Mouse (Mus musculus) brain, embryonic 18.5 days (tissue): ENCODE measurements around the gene Cntfr.

Source experiments
- DNase-seq: peaks from one replicate; pipeline ENCODE4 v3.0.0-alpha.2; 2012; ENCODE audit warnings: low read depth, low spot score

Cntfr gene

GRCm38 (mm10) chr4:41679291-41679690, 17.6 kb downstream of the Cntfr start:
- no peak for DNase-seq

GRCm38 (mm10) chr4:41678863-41679262, 18.0 kb downstream of the Cntfr start:
- no peak for DNase-seq

GRCm38 (mm10) chr4:41677006-41677629, 19.8 kb downstream of the Cntfr start:
- no peak for DNase-seq

DNA sequence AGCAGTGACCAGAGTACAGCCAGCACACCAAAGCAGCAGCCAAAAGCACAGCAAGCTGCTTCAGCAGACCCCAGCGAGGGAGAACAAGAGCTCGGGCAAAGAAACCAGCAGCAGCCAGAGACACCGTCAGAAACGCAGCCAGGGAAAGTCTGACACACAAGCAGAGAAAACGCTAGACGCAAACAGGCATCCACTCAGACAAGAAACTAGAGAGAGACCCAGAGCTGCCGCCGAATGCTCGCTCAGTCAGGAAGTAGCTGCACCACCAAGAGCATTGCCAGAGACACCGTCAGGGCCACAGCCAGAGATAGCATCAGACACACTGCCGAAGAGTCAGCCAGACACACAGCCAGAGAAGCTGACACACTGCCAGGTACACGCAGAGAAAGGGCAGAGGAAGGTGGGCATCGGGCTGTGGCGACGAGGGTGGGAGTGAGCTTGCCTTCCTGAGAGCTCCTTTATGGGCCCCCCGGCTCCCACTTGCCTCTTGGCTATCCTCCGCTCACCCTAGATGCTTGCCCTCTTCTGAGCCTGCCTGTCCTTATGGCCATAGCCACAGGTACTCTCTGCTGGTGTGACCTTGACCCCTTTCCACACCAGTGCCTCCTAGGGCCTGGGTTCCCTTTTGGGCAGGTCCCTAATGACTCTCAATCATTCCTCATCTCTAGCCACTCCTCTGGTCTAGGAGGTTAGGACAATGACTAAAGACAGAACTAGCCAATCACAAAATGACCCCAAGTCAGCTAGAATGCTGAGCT, 20.5 kb downstream of the Cntfr start:
- no peak for DNase-seq

- DNase-seq = no peak
Measured at GRCm38 (mm10) chr4:41673186-41673585, 23.7 kb downstream of the Cntfr start.

DNA sequence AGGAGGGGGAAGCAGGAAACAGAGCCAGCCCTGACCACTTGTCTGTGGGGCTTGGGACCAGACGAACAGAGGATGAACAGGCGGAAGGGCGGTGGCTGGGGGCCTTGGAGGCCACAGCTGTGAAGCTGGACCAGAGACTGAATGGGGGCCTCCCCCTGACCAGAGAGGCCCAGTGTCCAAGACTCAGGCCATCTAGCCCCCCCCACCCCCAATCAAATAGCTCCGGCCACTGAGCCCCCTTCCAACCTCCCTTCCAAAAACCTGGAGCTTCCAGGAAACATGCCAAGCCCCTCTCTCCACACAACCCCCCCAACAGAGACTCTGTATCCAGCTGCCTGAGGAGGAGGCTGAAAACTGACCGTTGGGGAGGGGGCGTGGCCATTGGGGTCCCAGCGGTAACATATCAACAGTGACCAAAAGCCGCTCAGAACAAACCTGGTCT, 24.3 kb downstream of the Cntfr start:
- DNase-seq = no peak

DNA sequence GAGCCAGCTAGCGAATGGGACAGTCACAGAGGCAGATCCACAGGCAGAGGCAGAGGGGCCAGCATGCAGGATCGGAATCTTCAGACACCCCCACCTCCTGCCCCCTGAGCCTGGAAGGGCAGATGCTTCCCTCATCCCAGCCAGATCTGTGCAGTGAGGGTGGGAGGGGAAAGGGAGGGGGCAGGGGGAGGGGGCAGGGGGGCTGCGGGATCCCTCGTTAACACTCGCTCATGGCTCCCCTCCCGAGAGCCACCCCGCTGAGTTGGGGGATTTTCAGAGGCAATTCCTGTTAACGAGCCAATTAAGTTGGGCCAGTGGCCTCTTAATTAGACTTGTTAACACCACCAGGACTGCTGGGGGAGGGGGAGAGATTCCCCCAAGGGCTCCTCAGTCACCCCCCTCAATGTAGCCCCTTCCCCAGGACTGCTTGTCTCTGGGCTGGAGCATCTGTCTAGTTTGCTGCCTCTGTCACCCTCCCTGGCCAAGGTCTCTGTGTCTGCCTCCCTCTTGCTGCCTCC, 24.9 kb downstream of the Cntfr start:
- no peak for DNase-seq

DNA sequence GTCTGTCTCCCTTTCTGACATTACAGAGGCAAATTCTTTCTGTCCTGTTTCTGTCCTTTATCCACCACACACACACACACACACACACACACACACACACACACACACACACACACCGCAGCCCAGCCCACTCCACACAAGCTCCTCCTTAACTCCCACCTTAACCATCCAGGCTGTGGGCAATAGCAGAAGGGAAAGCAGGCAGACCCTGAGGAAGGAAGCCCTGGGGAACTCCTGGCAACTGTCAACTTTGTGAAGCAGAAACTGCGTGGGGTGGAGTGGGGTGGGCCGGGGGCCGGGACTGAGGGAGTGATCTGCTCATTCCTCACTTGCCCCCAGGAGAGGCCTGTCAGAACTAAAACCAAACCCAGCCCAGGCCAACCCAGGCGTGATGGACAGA, 25.4 kb downstream of the Cntfr start:
- DNase-seq = no peak

DNA sequence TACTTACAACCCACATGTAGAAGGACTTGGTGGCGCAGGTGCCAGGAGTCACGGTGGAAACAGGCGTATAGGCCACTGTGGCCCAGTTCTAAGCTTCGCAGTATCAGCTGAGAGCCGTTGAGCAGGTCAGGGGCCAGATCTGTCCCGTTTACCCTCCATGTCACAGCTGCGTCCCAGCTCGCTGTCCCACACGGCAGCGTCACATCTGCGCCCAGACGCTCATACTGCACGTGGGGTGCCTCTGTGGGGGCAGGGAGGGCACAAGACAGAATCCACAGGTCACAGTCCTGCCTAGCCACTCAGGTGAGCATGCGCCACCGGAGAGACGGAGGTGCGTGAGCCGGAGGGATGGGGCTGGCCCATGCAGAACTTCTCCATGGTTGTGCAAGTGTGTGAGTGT, 26.1 kb downstream of the Cntfr start:
- no peak for DNase-seq

DNA sequence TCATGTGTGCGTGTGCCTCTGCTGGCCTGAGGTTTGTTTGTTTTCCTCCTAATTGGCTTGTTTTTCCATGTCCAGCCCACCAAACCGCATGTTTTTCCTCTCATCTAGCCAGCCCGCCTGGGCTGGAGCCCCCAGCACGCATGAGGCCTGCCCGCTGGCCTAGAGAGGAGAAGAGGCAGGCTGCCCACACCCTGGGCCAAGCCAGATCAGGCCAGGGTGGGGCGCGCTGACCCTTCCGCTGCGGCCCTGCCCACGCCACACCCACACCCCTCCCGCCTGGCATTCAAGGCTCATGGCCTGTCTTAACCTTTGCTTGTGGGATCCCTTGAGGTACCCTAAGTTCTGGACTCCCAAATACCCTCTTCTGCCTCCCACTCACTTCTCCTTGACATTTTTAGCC, 30.2 kb downstream of the Cntfr start:
- DNase-seq = no peak

GRCm38 (mm10) chr4:41665009-41665675, 31.7 kb downstream of the Cntfr start:
- no peak for DNase-seq

- DNase-seq = no peak
Measured at GRCm38 (mm10) chr4:41664533-41664932, 32.4 kb downstream of the Cntfr start.

GRCm38 (mm10) chr4:41663614-41664013, 33.3 kb downstream of the Cntfr start:
- no peak for DNase-seq

- DNase-seq = no peak
Measured at GRCm38 (mm10) chr4:41662723-41663122, 34.2 kb downstream of the Cntfr start.

DNA sequence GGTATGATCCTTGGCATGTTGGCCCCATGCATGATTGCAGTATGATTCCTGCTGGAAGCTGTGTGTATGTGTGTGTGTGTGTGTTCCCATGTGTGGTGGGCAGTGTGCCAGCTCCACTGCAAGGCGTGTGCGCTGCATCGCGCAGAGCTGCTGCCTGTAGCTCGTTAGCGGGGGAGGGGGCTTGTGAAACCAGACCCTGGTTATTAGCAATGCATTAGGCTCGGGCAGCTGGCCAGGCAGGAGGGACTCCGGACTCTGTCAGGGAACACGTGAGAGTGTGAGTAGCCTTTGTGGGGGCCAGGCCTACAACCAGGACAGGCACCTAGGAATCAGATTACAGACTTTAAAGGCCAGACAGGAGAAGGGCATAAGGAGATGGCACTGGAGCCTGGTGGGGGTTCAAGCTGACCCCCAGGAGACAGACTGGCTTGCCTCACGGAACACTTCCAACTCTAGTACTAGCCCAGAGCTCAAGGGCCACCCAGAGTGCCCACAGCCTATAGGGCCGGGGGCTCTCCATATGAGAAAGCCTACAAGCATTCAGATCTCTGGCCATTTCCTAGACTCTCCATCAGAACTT, 35.9 kb downstream of the Cntfr start:
- no peak for DNase-seq

GRCm38 (mm10) chr4:41659556-41659955, 37.3 kb downstream of the Cntfr start:
- DNase-seq = no peak

DNA sequence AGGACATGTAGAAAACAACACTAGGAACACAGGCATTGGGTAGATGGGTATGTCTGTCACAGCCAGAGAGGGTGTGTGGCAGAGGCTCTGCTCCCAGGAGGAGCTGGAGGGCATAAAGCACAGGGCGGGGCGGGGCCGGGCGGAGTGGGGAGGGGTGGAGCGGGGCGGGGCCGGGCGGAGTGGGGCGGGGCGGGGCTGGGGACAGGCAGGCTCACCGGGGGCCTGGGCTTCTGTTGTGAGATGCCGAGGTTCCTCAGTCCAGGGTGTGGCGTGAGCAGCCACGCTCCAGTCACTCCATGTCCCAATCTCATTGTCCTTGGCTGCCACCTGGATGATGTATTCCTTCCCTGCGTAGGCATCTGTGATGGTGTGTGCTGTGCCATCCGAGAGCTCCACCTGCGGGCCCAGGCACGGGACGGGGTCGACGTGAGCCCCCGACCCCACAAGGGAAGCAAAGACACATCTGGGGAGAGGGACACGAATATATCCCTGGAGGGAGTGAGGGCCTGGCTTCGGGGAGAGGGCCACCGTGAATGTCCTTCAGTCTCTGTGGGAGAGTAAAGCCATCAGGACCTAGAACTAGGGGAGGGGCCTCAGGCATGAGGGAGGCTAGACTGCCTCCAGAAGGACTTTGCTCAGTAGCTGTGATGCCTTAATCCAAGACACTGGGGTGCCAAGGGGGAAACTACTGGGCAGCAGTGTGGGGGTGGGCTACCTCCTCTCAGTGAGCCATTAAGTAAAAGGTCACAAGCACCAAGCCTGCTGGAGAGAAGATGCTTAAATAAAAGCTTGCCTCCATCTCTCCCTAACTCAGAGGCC, 38.1 kb downstream of the Cntfr start:
- no peak for DNase-seq

DNA sequence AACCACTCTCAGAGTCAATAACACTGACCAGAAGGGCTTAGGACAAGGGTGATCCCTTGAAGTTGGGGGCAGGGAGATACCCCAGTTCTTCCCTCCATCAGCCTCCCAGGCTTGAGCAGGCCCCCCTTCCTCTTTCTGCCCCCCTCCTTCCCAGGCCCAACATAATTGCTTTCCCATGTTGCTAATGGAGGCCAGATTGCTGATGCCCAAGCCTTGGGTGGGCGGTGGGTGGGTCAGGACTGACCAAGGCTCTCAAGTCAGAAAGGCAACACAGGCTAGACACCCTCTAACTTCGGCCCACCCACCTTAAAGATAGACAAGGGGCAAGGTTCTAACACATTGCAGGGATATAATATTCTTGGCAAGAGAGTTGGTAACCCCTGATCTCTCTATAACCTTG, 41.4 kb downstream of the Cntfr start:
- DNase-seq = no peak

GRCm38 (mm10) chr4:41654217-41654616, 42.7 kb downstream of the Cntfr start:
- no peak for DNase-seq

- no peak for DNase-seq
Measured at GRCm38 (mm10) chr4:41653730-41654129, 43.2 kb downstream of the Cntfr start.

DNA sequence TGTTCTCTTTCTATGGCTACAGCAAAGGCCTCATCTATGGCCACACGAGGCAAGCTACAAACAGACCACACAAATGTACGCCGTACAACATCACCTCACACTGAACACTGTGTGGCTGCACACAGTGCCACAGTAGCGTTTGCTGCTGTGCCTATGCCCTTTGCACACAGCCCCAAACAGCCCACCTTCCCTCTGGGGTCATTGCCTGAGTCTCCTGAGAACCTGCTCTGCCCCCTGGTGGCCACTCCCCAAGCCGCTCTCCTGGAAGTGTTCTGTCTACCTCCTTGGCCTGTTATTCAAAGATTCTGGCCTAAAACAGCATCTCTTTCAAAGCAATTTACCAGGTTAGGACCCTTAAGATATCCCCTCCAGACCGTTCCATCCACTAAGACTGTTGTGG, 43.6 kb downstream of the Cntfr start:
- no peak for DNase-seq
